Mouse (Mus musculus) hindbrain, embryonic 15.5 days (tissue): ENCODE results near the gene Metap1d. TPM values are rescaled to one million over a fixed set of nuclear protein-coding genes. Genes with fewer than 3 reads are reported as not detected.

ENCODE experiments used
- ATAC-seq: fragments of 200-750 bp; cut with Nextera tagmentation; 2 replicates; pipeline ENCODE4 v1.8.0; 2017; ENCODE audit warnings: low read depth, moderate number of reproducible peaks, moderate TSS enrichment; ENCODE audit not compliant: low FRiP score
- H3K27ac ChIP-seq: fragments of 300-500 bp; sonication (generic); replicated peaks from 2 replicates; pipeline ENCODE4 v1.5.1; 2015; ENCODE audit warnings: mild to moderate bottlenecking, inconsistent platforms
- H3K27me3 ChIP-seq: fragments of 300-500 bp; sonication (generic); 2 replicates; pipeline ENCODE4 v1.6.1; 2015; ENCODE audit warnings: control low read depth, inconsistent platforms
- H3K36me3 ChIP-seq: fragments of 300-500 bp; sonication (generic); 2 replicates; pipeline ENCODE4 v1.6.1; 2015; ENCODE audit warnings: control low read depth, inconsistent platforms
- H3K4me1 ChIP-seq: fragments of 300-500 bp; sonication (generic); replicated peaks from 2 replicates; pipeline ENCODE4 v1.6.1; 2015; ENCODE audit warnings: control low read depth, inconsistent platforms
- H3K4me2 ChIP-seq: fragments of 300-500 bp; sonication (generic); 2 replicates; pipeline ENCODE4 v1.6.1; 2015; ENCODE audit warnings: moderate library complexity, mild to moderate bottlenecking, inconsistent platforms
- H3K4me3 ChIP-seq: fragments of 300-500 bp; sonication (generic); 2 replicates; pipeline ENCODE4 v1.5.1; 2015; ENCODE audit warnings: mild to moderate bottlenecking, inconsistent platforms
- H3K9ac ChIP-seq: fragments of 300-500 bp; sonication (generic); 2 replicates; pipeline ENCODE4 v1.6.1; 2015; ENCODE audit warnings: inconsistent platforms
- H3K9me3 ChIP-seq: fragments of 300-500 bp; sonication (generic); 2 replicates; pipeline ENCODE4 v1.6.1; 2016; ENCODE audit warnings: control low read depth, inconsistent platforms
- WGBS: fragments of 180-500 bp; shearing (Covaris S2); methylation state at CpG from one replicate; pipeline ENCODE4 v1.1.7; 2015; 5-methylcytosine and 5-hydroxymethylcytosine counted together
- polyA plus RNA-seq: library from polyadenylated mRNA; unstranded; fragments of >200 nt; fragmentation: Nextera tagmentation; extraction: Ambion mirVana; gene quantifications from 2 replicates; pipeline ENCODE4 v1.2.1, GENCODE M21; 2015

The Metap1d gene
- polyA plus RNA-seq, 1 experiment from 2014 or later, result 29.0 TPM

GRCm38 (mm10) chr2:71511209-71511608 is 58.1 kb downstream of the Metap1d start:
- ATAC-seq, result no peak
- no peak overlapping the region for H3K4me3 ChIP-seq
- peaks cover 6% of the 10 kb centered on the region for H3K27me3 ChIP-seq
- 87% methylated on average over 7 of the region's 7 CpGs for WGBS
- H3K4me2 ChIP-seq, result no peak overlapping the region
- H3K27ac ChIP-seq, result no peak overlapping the region
- no peaks in the 10 kb centered on the region for H3K4me1 ChIP-seq
- no peaks in the 10 kb centered on the region for H3K9me3 ChIP-seq
- H3K9ac ChIP-seq, result no peak overlapping the region
- no peaks in the 10 kb centered on the region for H3K36me3 ChIP-seq

- H3K27ac ChIP-seq, result no peak overlapping the region
- H3K9ac ChIP-seq, result no peak overlapping the region
- no peak for ATAC-seq
- H3K4me1 ChIP-seq, result no peaks in the 10 kb centered on the region
- no peak overlapping the region for H3K4me3 ChIP-seq
- H3K4me2 ChIP-seq, result no peak overlapping the region
- H3K36me3 ChIP-seq, result no peaks in the 10 kb centered on the region
- peaks cover 6% of the 10 kb centered on the region for H3K27me3 ChIP-seq
- 65% methylated on average over 9 of the region's 9 CpGs for WGBS
- H3K9me3 ChIP-seq, result no peaks in the 10 kb centered on the region
Measured at GRCm38 (mm10) chr2:71512326-71512725, 59.2 kb downstream of the Metap1d start.

GRCm38 (mm10) chr2:71516995-71517394 is 63.9 kb downstream of the Metap1d start:
- Histone ChIP-seq H3K4me1 (no peaks in the 10 kb centered on the region), H3K9me3 (no peaks in the 10 kb centered on the region), H3K9ac (no peak overlapping the region), H3K27ac (no peak overlapping the region), H3K4me2 (no peak overlapping the region), H3K36me3 (no peaks in the 10 kb centered on the region), H3K27me3 (peaks cover 35% of the 10 kb centered on the region), H3K4me3 (no peak overlapping the region)
- 17% methylated on average over 4 of the region's 4 CpGs for WGBS
- no peak for ATAC-seq

DNA sequence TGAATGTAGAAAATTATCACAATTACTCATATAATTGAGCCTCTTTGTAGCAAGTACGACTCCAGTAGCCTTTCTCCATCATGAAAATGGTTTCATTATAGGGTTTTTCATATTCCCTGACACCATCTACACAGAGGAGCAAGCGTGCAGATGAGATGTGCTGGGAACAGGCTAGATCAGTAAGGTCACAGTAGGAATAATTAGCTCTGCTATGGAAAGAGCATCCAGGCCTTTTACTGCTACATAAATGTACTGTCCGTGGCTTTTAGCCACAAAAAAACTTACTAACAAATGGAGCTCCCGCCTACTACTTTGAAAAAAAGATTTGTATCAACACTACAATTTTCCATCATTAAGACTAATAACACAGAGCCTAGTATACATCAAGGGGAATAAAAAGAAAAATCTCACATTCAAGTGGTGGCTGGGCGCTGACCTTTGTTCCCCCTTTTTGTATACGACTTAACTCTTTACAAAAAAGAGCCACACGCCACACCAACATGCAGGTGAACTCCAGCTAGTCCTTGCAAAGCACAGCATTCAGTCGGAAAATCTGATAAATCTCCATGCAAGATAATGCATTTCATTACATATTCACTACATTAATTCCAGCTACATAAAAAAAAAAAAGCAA is 64.5 kb downstream of the Metap1d start:
- Histone ChIP-seq H3K9me3 (no peaks in the 10 kb centered on the region), H3K4me1 (no peaks in the 10 kb centered on the region), H3K9ac (no peak overlapping the region), H3K4me3 (no peak overlapping the region), H3K27ac (no peak overlapping the region), H3K27me3 (peaks cover 41% of the 10 kb centered on the region), H3K36me3 (no peaks in the 10 kb centered on the region), H3K4me2 (no peak overlapping the region)
- WGBS, result 36% methylated on average over 8 of the region's 8 CpGs
- no peak for ATAC-seq

- WGBS, result 70% methylated on average over 4 of the region's 4 CpGs
Measured at GRCm38 (mm10) chr2:71522871-71523270, 69.8 kb downstream of the Metap1d start.

GRCm38 (mm10) chr2:71523431-71523830 is 70.4 kb downstream of the Metap1d start:
- 62% methylated on average over 4 of the region's 4 CpGs for WGBS
- H3K4me2 ChIP-seq, result no peak overlapping the region
- H3K4me1 ChIP-seq, result no peaks in the 10 kb centered on the region
- H3K27ac ChIP-seq, result no peak overlapping the region
- no peaks in the 10 kb centered on the region for H3K9me3 ChIP-seq
- no peak overlapping the region for H3K4me3 ChIP-seq
- H3K9ac ChIP-seq, result no peak overlapping the region
- no peak for ATAC-seq
- no peaks in the 10 kb centered on the region for H3K36me3 ChIP-seq
- H3K27me3 ChIP-seq, result peaks cover 82% of the 10 kb centered on the region

More at GRCm38 (mm10) chr2:71522871-71523270, 69.8 kb downstream of the Metap1d start:
- Histone ChIP-seq H3K27ac (no peak overlapping the region), H3K36me3 (no peaks in the 10 kb centered on the region), H3K4me3 (no peak overlapping the region), H3K9ac (no peak overlapping the region), H3K9me3 (no peaks in the 10 kb centered on the region), H3K4me2 (no peak overlapping the region), H3K4me1 (no peaks in the 10 kb centered on the region), H3K27me3 (peaks cover 83% of the 10 kb centered on the region)
- ATAC-seq, result no peak

DNA sequence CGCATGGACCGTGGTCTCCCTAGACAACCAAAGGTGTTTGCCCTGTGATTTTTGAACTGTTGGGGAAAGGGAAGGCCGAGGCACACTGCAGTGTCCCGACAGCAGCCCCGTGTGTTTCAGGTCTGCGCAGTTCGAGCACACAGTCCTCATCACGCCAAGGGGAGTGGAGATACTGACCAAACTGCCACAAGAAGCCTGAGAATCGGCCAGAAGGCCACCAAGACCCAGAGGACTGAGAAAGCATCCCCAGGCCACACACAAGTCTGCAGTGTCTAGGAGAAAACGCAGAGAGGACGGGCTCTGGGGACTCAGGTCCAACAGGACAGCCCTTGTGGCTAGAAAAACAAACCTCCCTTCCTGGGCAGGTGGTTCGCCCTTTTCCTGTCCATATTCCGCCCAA is 71.7 kb downstream of the Metap1d start:
- 28% methylated on average over 13 of the region's 13 CpGs for WGBS
- no peaks in the 10 kb centered on the region for H3K9me3 ChIP-seq
- H3K27ac ChIP-seq, result no peak overlapping the region
- no peak for ATAC-seq
- H3K4me1 ChIP-seq, result peaks cover 9% of the 10 kb centered on the region
- no peaks in the 10 kb centered on the region for H3K36me3 ChIP-seq
- H3K27me3 ChIP-seq, result peaks cover 90% of the 10 kb centered on the region
- no peak overlapping the region for H3K9ac ChIP-seq
- H3K4me3 ChIP-seq, result no peak overlapping the region
- no peak overlapping the region for H3K4me2 ChIP-seq

DNA sequence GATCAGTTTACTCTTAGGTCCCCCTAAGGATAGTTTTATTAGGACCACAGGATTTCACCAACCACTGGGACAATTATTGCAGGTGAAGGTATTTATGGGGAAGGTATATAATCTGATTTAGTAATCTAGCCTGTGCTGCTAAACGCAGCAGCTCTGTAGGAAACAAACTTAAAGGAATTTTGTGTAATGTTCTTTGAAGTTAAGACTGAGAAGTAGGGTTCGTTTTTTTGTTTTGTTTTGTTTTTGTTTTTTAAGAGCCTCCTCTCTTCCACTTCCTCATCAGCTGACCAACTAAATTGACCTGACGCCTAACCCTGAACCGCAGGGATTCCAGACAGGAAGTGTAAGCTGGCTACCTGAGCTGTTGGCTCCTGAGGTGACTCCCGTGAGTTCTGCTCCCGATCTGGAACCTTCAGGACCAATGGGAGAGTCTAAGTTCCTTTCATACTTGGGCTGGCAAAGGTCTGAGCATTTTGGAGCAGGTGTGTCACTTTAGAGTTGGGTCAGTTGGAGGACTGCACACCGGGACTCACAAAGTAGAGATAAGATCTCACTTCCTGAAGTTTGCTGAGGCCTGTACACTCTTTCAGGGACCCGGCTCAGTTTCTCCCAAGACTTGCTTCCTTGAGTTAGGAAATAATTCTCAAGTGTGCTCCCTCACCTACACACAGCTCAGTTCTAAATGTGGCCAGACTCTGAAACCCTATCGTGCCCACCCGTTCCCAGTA is 73.7 kb downstream of the Metap1d start:
- no peaks in the 10 kb centered on the region for H3K9me3 ChIP-seq
- H3K27ac ChIP-seq, result no peak overlapping the region
- H3K4me2 ChIP-seq, result no peak overlapping the region
- WGBS, result 6% methylated on average over 10 of the region's 10 CpGs
- ATAC-seq, result no peak
- peaks cover 92% of the 10 kb centered on the region for H3K27me3 ChIP-seq
- no peak overlapping the region for H3K9ac ChIP-seq
- H3K4me3 ChIP-seq, result no peak overlapping the region
- H3K36me3 ChIP-seq, result no peaks in the 10 kb centered on the region
- H3K4me1 ChIP-seq, result peaks cover 9% of the 10 kb centered on the region

GRCm38 (mm10) chr2:71527323-71528013 is 74.4 kb downstream of the Metap1d start:
- no peaks in the 10 kb centered on the region for H3K9me3 ChIP-seq
- H3K4me1 ChIP-seq, result peaks cover 9% of the 10 kb centered on the region
- no peak overlapping the region for H3K4me3 ChIP-seq
- peaks cover 92% of the 10 kb centered on the region for H3K27me3 ChIP-seq
- no peak overlapping the region for H3K9ac ChIP-seq
- WGBS, result 2% methylated on average over 24 of the region's 24 CpGs
- H3K27ac ChIP-seq, result no peak overlapping the region
- no peaks in the 10 kb centered on the region for H3K36me3 ChIP-seq
- H3K4me2 ChIP-seq, result no peak overlapping the region
- ATAC-seq, result no peak

GRCm38 (mm10) chr2:71528014-71528713 is 75.1 kb downstream of the Metap1d start, which contains the start of gene Dlx1:
Gene Dlx1 (plus strand): TSS chr2:71528113.
- Histone ChIP-seq H3K9me3 (no peaks in the 10 kb centered on the region), H3K4me2 (peak within 1 kb of the TSS; percentile 56), H3K9ac (no peak within 1 kb of the TSS), H3K4me1 (peaks cover 9% of the 10 kb centered on the region), H3K4me3 (peak within 1 kb of the TSS; percentile 29), H3K27ac (no peak within 1 kb of the TSS), H3K27me3 (peaks cover 90% of the 10 kb centered on the region), H3K36me3 (no peaks in the 10 kb centered on the region)
- no peak for ATAC-seq
- under 1% methylated on average over 26 of the region's 26 CpGs for WGBS

DNA sequence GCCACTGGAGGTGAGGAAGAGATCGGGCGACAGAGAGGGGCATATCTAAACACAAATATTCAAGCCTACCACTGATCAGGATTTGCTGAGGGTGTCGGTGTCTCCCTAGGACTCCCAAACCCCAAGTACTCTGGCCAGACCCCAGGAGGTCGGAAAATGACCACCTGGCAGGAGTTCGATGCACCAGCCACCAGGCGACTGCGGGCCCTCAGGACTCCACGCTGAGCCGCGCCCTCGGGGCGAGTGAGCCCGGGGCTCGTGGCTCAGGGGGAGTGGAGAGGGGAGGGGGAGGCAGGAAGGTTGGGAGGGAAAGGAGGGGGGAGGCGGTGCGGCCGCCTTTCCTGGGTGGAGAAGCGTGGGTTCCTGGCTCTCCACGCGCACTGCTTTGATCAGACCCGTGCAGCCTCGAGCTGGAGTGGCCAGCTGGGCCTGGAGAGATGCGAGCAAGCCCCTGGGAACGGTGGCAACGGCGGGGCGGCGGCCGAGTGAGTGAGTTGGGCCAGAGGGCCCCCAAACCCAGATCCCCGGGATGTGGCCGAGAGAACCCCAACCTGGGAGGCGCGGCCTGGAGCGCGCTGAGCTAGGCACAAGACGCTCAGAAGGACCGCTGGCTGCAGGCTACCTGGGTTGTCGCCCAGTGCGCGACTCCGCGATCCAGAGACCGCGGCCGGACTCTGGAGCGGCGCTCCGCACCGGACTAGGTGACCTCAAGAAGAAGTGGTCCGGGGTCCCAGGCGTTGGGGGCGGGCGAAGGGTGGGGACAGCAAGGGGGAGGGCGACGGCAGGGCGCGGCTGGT is 75.8 kb downstream of the Metap1d start:
- no peaks in the 10 kb centered on the region for H3K36me3 ChIP-seq
- peaks cover 90% of the 10 kb centered on the region for H3K27me3 ChIP-seq
- no peaks in the 10 kb centered on the region for H3K9me3 ChIP-seq
- no peak overlapping the region for H3K27ac ChIP-seq
- peak; percentile 47; the same call in 1 of the 2 replicates for ATAC-seq
- under 1% methylated on average over 51 of the region's 57 CpGs for WGBS
- H3K4me1 ChIP-seq, result peaks cover 9% of the 10 kb centered on the region
- no peak overlapping the region for H3K9ac ChIP-seq
- peak overlapping the region; percentile 56 for H3K4me2 ChIP-seq
- peak overlapping the region; percentile 29 for H3K4me3 ChIP-seq
